Mouse (Mus musculus) brain, embryonic 18.5 days (tissue): ENCODE measurements at regions not wholly inside any gene's neighbourhood (a gene's known extent, or its start where the extent isn't known, plus 50 kb on each side); places are given as distances from the start of the nearest gene placed in this dataset.
A peak's percentile ranks its signal among the peaks of the same experiment; 100 is the strongest.

Source experiments
- DNase-seq: peaks from one replicate; pipeline ENCODE4 v3.0.0-alpha.2; 2012; ENCODE audit warnings: low read depth, low spot score

DNA sequence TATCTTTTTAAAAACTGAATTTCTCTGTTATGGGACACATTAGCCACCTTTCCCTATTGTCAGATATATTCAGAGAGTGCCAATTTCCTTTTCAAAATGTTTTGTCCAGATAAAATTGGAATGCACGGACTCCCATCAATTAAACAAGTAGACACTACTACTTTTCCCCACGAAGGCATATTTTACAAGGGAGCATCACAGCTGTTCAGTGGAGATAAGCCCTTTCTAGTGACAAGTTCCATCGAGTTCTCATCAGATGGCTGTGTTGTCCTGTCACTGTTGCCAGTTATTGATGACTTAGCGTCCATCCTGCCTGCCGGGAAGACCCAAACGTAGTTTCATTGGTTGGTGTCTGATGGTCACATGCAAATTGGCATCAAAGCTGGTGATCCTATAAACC, 461.2 kb upstream of the Got2 start:
- no peak for DNase-seq

DNA sequence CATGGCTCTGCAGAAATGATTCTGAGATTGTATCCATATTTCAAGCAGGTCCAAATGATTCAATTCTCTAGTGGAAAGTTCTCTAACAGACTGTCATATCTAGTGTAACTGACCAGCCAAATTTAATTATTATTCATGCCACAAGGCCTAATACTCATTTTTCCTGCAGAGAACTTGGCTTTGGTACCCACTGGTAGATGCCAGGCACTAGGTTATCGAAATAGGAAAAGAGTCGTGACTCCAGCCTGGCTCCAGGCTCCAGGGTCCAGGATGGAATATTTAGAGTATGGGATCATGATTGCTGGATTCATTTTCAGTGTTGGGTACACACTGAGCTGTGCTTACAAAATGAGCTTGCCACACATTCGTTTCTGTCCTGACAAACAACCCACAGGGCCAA, 452.4 kb upstream of the Got2 start:
- no peak for DNase-seq

DNA sequence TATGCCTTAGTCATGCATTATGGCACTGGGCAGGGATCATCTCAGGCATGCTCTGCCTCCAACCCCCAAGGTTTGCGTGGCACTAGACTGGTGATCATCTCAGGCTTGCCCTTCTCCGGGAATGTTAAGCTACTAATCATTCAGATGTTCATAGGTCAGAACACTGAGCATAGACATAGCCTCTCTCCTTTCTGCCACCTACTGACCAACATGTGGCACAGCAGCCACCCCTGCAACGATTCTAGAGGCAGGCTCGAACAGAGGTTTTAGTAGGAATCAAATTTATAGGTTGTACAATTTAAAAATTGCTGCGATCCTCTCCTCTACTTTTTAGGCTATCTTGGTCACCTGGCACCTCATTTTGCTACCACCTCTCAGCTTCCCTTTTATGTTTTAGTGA, 430.0 kb upstream of the Got2 start:
- no peak for DNase-seq

DNA sequence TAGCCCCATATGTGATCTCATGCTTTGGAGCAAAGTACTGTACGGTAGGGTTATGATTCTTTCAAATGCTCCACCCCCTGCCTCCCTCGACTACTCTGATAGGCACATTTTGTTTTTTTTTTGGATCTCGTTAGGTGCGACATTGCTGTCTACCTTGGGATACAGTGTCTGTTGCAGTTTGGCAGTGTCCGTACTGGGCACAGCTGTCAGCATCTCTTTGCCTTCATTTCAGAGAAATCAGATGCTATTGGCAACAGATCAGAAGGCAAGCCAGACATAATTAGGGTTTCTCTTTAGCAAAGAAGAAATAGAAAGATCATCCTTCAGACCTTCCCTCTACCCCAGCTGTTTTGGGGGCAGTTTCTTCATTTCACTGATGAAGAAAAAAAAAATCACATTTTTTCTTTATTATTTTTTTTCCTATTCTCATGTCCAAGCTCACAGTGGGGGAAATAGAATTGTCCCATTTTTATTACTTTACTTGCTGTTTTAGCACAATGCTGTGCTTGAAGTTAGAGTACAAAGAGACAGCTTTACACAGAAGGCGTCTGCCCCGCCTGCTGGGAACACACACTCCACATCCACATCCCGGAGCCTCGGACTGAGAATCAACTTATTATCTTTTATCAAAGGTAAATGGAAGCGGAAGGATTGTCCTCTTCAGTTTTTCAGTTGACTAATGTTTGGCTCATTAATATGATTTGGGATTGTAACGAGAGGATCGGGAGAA, 420.8 kb upstream of the Got2 start:
- DNase-seq = no peak

DNA sequence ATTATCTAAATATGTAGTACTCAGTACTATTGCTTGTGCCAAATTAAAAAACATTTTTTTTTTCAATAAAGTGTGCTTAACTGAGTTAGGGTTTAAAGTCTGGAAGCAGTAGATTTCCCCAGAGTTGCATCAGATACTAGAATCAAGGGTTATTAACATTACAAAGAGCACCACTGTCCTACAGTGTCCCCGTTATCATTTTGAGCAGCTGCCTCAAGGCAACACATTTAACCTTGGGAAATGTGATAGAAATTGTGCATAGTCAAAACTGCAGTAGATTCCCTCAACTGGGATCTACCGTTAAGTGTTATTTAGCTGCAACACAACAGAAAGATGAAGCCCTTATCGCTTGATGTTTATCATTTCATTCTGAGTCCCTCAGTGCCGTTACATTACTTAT, 408.3 kb upstream of the Got2 start:
- DNase-seq = no peak

DNA sequence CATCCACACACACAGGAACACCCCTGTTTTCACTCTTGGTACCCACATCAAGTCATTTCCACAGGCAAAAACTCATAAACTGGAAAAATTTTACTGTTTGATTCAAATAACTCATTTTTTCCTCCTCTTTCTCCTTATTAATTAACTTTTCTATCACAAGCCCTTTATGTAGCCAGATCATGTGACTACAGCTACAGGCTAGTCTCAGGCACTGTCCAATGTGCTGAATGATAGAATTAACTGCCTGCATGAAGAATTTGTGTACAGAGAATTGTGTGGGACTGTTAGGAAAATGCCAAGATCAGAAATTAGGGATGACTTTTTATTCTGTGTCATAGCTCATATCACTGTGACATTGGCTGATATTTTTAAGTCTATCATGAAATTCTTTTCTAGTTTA, 402.4 kb upstream of the Got2 start:
- DNase-seq = no peak

DNA sequence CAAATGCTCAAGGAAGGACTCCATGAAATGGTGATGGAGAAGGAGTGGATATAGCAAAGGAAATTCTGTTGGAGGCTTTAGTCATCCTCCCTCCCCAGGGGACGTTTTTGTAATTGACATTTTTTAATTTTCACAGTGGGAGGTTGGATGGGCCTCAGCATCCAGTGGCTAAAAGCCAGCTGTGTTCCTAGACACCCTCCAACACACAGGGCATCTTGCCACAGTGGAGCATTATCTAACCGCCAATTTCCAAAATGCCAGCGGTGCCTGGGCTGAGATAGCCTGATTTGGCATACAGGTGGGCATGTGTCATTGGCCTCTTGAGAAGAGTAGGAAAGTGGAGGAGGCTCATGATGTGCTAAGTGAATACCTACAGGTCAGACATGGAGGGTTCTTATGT, 401.2 kb upstream of the Got2 start:
- no peak for DNase-seq

DNA sequence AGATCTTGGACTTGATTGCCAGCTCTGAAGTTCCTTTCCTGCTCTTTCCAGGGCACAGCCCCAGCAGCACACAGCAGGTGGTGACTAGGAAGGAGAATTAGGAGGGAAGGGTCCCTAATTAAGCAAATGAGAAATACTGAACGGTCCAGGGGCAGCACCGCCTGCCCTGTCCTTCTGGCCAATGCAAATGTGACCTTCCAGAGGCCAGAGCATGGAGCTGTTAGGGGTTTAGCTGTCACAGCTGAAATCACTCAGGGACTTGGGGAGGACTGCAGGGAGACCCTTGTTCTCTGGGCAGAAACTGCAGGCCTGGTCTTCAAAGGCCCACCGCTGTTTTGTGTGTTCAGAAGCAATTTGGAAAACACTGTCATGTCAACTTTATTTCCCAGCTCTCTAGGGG, 400.2 kb upstream of the Got2 start:
- no peak for DNase-seq

DNA sequence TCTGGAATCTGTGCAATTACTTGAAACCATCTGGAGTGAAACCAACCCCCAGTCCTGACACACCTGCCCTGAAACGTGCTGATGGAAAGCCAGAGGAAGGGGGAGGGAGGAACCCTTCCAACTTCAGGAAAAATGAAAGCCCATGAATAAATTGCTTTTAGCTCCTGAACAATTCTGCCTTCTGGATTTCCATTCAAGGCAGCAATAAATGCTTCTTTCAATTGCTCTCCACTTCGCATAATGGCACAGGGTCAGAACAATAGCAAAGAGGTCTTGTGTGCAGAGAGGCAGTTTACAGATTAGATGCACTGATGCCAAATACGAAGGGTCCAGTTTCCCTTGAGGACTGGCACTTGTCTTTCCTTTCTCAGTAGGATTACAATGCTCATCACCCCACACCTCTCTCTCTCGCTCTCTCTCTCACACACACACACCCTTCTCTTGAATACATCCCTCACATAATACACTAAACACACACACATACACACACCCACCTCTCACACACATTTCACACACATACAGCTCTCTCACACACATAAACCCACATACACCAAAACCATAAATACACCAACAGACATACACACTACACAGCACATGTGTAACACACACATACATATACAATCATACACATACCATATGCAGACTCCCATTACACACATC, 389.3 kb upstream of the Got2 start:
- no peak for DNase-seq

DNA sequence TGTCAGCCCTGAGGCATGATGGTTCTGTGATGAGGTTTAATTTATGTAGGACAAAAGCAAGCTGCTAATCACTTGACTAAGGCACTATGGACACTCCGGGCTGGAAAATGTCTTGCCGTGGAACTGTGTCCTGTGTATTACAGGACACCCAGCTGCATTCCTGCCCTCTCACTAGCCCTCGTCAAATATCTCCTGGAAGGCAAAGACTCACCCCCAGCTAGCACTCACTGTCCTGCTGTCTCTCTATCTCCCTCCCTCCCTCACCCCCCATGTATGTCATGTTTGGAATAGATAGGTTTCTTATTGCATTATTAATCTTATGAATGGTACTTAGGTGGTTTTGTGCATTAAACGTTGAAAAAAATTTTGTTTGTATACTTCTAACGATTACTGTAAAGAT, 388.7 kb upstream of the Got2 start:
- no peak for DNase-seq

DNA sequence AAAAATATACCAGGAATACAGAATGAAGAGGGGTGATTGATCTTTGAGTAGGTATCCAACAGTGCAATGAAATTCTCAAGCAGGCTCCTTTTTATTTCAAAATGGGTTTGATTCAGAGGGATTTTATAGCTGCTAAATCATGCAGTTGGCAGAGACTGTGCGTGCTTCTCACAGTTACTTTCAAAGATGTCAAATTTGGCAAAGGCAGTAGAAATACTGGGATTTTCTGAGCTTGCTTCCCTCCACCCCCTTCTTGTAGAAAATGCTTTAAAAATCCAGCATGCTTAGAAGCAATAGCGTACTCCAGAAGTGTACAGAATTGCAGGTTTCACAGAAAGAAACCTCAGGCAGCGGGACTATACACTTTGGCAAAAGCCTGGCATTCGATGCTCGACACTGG, 367.9 kb upstream of the Got2 start:
- DNase-seq = peak; percentile 74

DNA sequence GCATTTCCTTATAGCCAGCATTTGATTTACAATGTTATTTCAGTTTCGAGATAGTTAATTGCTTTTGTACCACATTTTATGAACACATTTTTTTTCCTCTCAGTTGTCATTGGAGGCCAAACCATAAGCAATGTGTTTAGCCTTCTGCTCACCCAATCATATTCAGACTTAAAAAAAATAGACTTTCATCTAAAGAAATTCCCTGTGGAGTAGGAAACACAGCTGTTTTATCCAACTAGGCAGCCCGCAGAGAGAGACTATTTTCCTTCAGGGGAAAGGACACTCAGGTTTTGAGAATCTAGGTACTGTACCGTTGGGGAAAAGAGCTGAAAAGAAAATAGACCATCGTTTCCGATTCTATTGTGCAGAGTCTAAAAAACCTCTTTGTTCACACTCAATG, 367.5 kb upstream of the Got2 start:
- peak; percentile 40 for DNase-seq

DNA sequence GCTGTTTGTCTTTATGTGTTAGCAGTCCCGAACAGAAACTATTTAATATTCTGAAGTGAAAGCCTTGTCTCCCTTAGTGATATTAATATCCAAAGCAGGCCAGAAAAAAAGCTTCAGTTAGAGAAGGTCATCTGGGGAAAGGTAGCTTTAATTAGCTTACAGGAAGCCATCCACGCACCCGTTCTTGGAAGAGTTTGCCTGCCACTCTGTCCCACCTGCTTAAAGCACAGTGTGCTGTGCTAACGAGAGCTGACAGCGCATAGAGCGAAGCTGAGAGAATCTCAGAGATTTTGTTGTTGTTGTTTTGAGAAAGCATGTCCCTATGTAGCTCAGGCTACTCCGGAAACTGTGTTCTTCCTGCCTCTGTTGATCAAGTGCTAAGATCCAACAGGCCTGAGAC, 357.7 kb upstream of the Got2 start:
- no peak for DNase-seq

DNA sequence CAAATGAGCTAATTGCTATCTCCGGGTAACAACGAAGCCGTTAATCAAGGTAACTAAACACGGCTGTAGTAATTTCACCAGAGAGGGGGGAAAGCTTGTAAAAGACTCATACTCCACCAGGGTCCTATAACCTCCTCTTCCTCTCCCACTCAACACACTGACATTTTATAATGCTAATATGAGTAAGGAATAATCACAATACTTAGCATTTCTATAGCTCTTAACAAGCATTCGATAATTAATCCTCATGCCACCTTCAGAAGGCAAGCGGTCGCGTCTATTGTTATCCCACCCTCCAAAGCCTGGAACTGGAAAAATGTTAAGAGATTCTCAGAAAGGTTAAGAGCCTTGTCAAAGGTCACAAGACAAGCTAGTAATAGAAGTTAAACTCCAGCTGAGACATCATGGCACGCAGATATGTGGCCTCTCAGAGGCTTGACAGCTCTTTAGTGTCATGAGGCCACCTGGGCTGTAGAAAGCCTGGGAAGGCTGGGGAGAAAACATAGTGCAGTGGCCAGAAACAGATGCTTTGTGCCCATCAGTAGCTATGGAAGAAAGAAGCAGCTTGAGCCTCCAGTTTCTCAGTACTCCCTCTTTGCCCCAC, 356.3 kb upstream of the Got2 start:
- no peak for DNase-seq

DNA sequence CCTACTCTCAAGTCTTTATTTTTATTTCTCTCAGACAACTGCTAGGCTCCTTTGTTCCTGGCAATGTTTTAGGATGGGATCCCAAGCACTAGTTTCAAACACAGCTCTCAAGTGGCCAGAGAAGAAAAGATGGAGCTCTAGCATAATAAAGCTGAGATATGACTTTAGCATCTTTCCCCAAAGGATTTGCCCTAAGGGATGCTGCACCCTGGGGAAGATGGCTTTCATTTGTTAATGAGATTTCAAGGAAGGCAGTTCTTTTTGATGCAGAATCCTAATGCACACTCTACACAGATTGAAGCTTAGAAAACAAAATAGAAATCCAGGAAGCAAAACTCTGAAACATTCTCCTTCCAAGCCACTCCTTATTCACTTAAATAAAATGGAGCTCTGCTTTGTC, 350.1 kb upstream of the Got2 start:
- no peak for DNase-seq

DNA sequence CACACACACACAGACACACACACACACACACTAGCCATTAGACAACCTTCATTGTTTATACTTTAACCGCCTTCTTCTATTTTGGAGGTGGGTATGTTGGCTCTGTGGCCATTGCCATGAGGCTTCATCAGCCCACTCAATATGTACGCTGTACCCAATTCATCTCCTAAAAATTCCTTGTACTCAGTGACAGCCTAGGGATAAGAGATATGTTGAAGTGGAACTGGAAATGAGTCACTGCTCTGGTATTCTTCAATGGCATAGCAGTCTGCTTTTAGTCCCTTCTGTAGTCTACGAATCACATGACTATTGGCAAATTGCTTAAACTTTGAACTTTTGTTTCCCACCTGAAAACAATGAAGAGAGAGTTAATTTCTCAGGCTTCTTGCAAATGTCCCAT, 349.6 kb upstream of the Got2 start:
- no peak for DNase-seq

DNA sequence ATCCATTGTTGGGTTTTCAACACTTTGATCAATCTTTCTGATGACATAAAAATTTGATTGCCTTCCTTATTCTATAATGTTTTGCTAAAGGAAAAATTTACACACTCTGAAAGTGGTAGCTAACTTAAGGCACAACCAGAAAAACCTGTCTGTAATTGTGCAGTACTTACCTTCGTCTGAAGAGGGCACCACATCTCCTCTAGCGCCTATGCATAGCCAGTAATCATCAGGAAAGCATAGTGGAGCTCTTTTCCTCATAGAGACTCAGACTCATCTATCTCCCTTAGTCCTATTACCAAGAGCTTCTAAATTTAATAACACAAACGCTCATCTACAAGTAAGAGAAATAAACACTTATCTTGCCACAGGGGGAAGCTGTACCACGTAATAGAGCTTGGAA, 342.1 kb upstream of the Got2 start:
- no peak for DNase-seq
